Mouse (Mus musculus): ENCODE measurements around the gene Sgpl1. TPM values are rescaled to one million over a fixed set of nuclear protein-coding genes. Genes with fewer than 3 reads are reported as not detected.

Gene Sgpl1
- total and polyA plus RNA-seq, 2 experiments, result 39.9 to 43.7 TPM

- TF ChIP-seq CTCF (IDR thresholded peaks at IDR 0.05; ENCODE audit: low read depth, low read length) (no peak), POLR2A (IDR thresholded peaks at IDR 0.05; ENCODE audit: extremely low read depth, insufficient read depth, low read length) (no peak)
- no peaks in the 10 kb centered on the region for H3K27me3 ChIP-seq (ENCODE audit: control insufficient read depth, insufficient read depth, low read length)
- no peak overlapping the region for H3K9ac ChIP-seq (ENCODE audit: low read depth, low read length)
- H3K36me3 ChIP-seq (ENCODE audit: control insufficient read depth, insufficient read depth, low read length), result no peaks in the 10 kb centered on the region
- no peak overlapping the region for H3K4me3 ChIP-seq (ENCODE audit: insufficient read depth, low read depth, low read length)
- H3K79me2 ChIP-seq (ENCODE audit: control insufficient read depth, insufficient read depth, low read length), result 0 out of 2 replicates have a peak, but pooled peaks cover 2% of the 10 kb centered on the region
- H3K4me1 ChIP-seq (ENCODE audit: control insufficient read depth, insufficient read depth, low read length), result no peaks in the 10 kb centered on the region; the same call in 1 of the 2 replicates
- DNase-seq (ENCODE audit: extremely low read depth, low read depth, low spot score), result no peak
- no peak overlapping the region for H3K27ac ChIP-seq (replicated peaks; ENCODE audit: insufficient read depth, low read depth, low read length)
- WGBS, result 85% methylated on average over 2 of the region's 2 CpGs
Measured at GRCm38 (mm10) chr10:61085364-61085763, 62.1 kb downstream of the Sgpl1 start.

GRCm38 (mm10) chr10:61080931-61081255 lies 66.6 kb downstream of the Sgpl1 start:
- H3K79me2 ChIP-seq (ENCODE audit: control insufficient read depth, insufficient read depth, low read length), result no peaks in the 10 kb centered on the region
- H3K9ac ChIP-seq (ENCODE audit: low read depth, low read length), result no peak overlapping the region
- H3K36me3 ChIP-seq (ENCODE audit: control insufficient read depth, insufficient read depth, low read length), result no peaks in the 10 kb centered on the region
- 28% methylated on average over 11 of the region's 11 CpGs for WGBS
- DNase-seq (ENCODE audit: extremely low read depth, low read depth, low spot score), result no peak
- no peak overlapping the region for H3K27ac ChIP-seq (replicated peaks; ENCODE audit: insufficient read depth, low read depth, low read length)
- TF ChIP-seq CTCF (IDR thresholded peaks at IDR 0.05; ENCODE audit: low read depth, low read length), result no peak
- TF ChIP-seq POLR2A (IDR thresholded peaks at IDR 0.05; ENCODE audit: extremely low read depth, insufficient read depth, low read length), result no peak
- H3K4me3 ChIP-seq (ENCODE audit: insufficient read depth, low read depth, low read length), result no peak overlapping the region
- H3K27me3 ChIP-seq (ENCODE audit: control insufficient read depth, insufficient read depth, low read length), result no peaks in the 10 kb centered on the region
- no peaks in the 10 kb centered on the region for H3K4me1 ChIP-seq (ENCODE audit: control insufficient read depth, insufficient read depth, low read length)

GRCm38 (mm10) chr10:61080227-61080930 lies 67.1 kb downstream of the Sgpl1 start:
- TF ChIP-seq CTCF (IDR thresholded peaks at IDR 0.05; ENCODE audit: low read depth, low read length), result no peak
- TF ChIP-seq POLR2A (IDR thresholded peaks at IDR 0.05; ENCODE audit: extremely low read depth, insufficient read depth, low read length), result no peak

GRCm38 (mm10) chr10:61075607-61076006 lies 71.9 kb downstream of the Sgpl1 start:
- 97% methylated on average over 3 of the region's 3 CpGs for WGBS
- TF ChIP-seq CTCF (IDR thresholded peaks at IDR 0.05; ENCODE audit: low read depth, low read length) (no peak), POLR2A (IDR thresholded peaks at IDR 0.05; ENCODE audit: extremely low read depth, insufficient read depth, low read length) (no peak)

More at GRCm38 (mm10) chr10:61080227-61080930, 67.1 kb downstream of the Sgpl1 start:
- Histone ChIP-seq H3K36me3 (ENCODE audit: control insufficient read depth, insufficient read depth, low read length) (no peaks in the 10 kb centered on the region), H3K9ac (ENCODE audit: low read depth, low read length) (no peak overlapping the region), H3K79me2 (ENCODE audit: control insufficient read depth, insufficient read depth, low read length) (no peaks in the 10 kb centered on the region), H3K27ac (replicated peaks; ENCODE audit: insufficient read depth, low read depth, low read length) (no peak overlapping the region), H3K4me3 (ENCODE audit: insufficient read depth, low read depth, low read length) (no peak overlapping the region), H3K4me1 (ENCODE audit: control insufficient read depth, insufficient read depth, low read length) (no peaks in the 10 kb centered on the region), H3K27me3 (ENCODE audit: control insufficient read depth, insufficient read depth, low read length) (no peaks in the 10 kb centered on the region)
- peak; percentile 60 for DNase-seq (ENCODE audit: extremely low read depth, low read depth, low spot score)
- 42% methylated on average over 14 of the region's 14 CpGs for WGBS

GRCm38 (mm10) chr10:61074643-61075042 lies 72.9 kb downstream of the Sgpl1 start:
- DNase-seq (ENCODE audit: extremely low read depth, low read depth, low spot score), result no peak
- 39% methylated on average over 1 of the region's 1 CpGs for WGBS
- Histone ChIP-seq H3K4me1 (ENCODE audit: control insufficient read depth, insufficient read depth, low read length) (no peaks in the 10 kb centered on the region), H3K79me2 (ENCODE audit: control insufficient read depth, insufficient read depth, low read length) (no peaks in the 10 kb centered on the region), H3K27ac (replicated peaks; ENCODE audit: insufficient read depth, low read depth, low read length) (no peak overlapping the region), H3K36me3 (ENCODE audit: control insufficient read depth, insufficient read depth, low read length) (no peaks in the 10 kb centered on the region), H3K9ac (ENCODE audit: low read depth, low read length) (no peak overlapping the region), H3K27me3 (ENCODE audit: control insufficient read depth, insufficient read depth, low read length) (no peaks in the 10 kb centered on the region), H3K4me3 (ENCODE audit: insufficient read depth, low read depth, low read length) (no peak overlapping the region)
- no peak for TF ChIP-seq CTCF (IDR thresholded peaks at IDR 0.05; ENCODE audit: low read depth, low read length)
- TF ChIP-seq POLR2A (IDR thresholded peaks at IDR 0.05; ENCODE audit: extremely low read depth, insufficient read depth, low read length), result no peak

More at GRCm38 (mm10) chr10:61075607-61076006, 71.9 kb downstream of the Sgpl1 start:
- Histone ChIP-seq H3K36me3 (ENCODE audit: control insufficient read depth, insufficient read depth, low read length) (no peaks in the 10 kb centered on the region), H3K4me1 (ENCODE audit: control insufficient read depth, insufficient read depth, low read length) (no peaks in the 10 kb centered on the region), H3K4me3 (ENCODE audit: insufficient read depth, low read depth, low read length) (no peak overlapping the region), H3K27me3 (ENCODE audit: control insufficient read depth, insufficient read depth, low read length) (no peaks in the 10 kb centered on the region), H3K9ac (ENCODE audit: low read depth, low read length) (no peak overlapping the region), H3K79me2 (ENCODE audit: control insufficient read depth, insufficient read depth, low read length) (no peaks in the 10 kb centered on the region), H3K27ac (replicated peaks; ENCODE audit: insufficient read depth, low read depth, low read length) (no peak overlapping the region)
- DNase-seq (ENCODE audit: extremely low read depth, low read depth, low spot score), result no peak

- H3K4me1 ChIP-seq (ENCODE audit: control insufficient read depth, insufficient read depth, low read length), result no peaks in the 10 kb centered on the region
- H3K9ac ChIP-seq (ENCODE audit: low read depth, low read length), result no peak overlapping the region
- H3K79me2 ChIP-seq (ENCODE audit: control insufficient read depth, insufficient read depth, low read length), result no peaks in the 10 kb centered on the region
- H3K4me3 ChIP-seq (ENCODE audit: insufficient read depth, low read depth, low read length), result no peak overlapping the region
- peak; percentile 85 for TF ChIP-seq CTCF (IDR thresholded peaks at IDR 0.05; ENCODE audit: low read depth, low read length)
- TF ChIP-seq POLR2A (IDR thresholded peaks at IDR 0.05; ENCODE audit: extremely low read depth, insufficient read depth, low read length), result no peak
- no peak overlapping the region for H3K27ac ChIP-seq (replicated peaks; ENCODE audit: insufficient read depth, low read depth, low read length)
- no peaks in the 10 kb centered on the region for H3K36me3 ChIP-seq (ENCODE audit: control insufficient read depth, insufficient read depth, low read length)
- DNase-seq (ENCODE audit: extremely low read depth, low read depth, low spot score), result no peak
- WGBS, result 17% methylated on average over 16 of the region's 16 CpGs
- no peaks in the 10 kb centered on the region for H3K27me3 ChIP-seq (ENCODE audit: control insufficient read depth, insufficient read depth, low read length)
Measured at GRCm38 (mm10) chr10:61072324-61072723, 75.2 kb downstream of the Sgpl1 start.

Measured in liver, adult 2 months (tissue).